Mouse (Mus musculus): ENCODE measurements around the gene Shprh. TPM values are rescaled to one million over a fixed set of nuclear protein-coding genes. Genes with fewer than 3 reads are reported as not detected.

Shprh gene
- 1.3 and 2.0 TPM in 2 replicates for polyA plus RNA-seq (2012; ENCODE audit: low replicate concordance)

DNA sequence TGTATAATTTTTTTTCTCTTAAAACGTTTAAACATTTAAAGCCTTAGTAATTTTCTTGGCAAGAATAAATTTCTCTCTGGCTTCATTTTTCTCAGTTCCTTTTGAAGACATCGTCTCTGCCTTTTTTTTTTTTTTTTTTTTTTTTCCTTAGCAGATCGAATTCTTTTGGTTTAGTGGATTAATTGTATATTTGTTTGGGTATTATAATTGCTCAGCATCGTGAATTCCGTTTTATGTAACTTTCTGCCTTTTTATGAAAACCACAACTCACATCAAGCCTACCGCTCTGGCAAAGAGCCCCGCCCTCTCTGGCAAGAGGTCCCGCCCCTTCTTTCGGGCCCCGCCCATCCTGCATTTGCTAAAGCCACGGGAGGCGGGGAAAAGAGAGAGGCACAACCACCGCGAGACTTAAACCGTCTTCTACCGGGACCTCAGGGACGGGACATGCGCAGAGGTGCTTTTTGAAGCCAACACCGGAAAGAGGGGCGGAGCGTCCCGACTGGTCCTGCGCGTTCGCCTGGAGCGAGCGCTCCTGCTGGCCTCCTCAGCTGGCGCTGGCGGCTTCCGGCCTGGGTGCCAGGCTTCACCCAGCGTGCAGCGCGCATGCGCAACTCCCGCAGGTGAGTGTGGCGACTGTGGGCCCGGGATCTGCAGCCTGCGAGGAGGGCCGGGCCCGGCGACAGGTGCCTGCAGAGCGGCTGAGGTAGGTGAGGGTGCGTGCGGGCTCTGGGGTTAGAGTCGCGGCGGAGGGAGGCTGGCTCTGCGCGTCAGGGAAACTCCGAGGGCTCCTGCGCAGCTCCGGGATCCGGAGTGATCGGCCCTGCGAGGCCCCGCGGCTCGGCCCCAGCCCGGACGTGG is at the start of gene Shprh:
Shprh (plus strand) TSS at position 544 of the 858 bp plus-strand sequence.

Other genes with a start within 250 kb of the Shprh start
- gene Grm1, start 67.1 kb upstream of the Shprh start, polyA plus RNA-seq (2012; ENCODE audit: low replicate concordance), result 0.23 TPM in 1 of 2 replicates, not detected in the other
- gene Fbxo30, start 131.9 kb downstream of the Shprh start, polyA plus RNA-seq (2012; ENCODE audit: low replicate concordance), result 1.3 and 2.5 TPM in 2 replicates
- not detected in 2 replicates for gene Epm2a, start 194.0 kb downstream of the Shprh start, polyA plus RNA-seq (2012; ENCODE audit: low replicate concordance)

Measured in leukemia stem cell, adult 10-12 weeks (primary cell).